8 mouse cellular contexts compared by ENCODE assay signal in the genomic region with DNA sequence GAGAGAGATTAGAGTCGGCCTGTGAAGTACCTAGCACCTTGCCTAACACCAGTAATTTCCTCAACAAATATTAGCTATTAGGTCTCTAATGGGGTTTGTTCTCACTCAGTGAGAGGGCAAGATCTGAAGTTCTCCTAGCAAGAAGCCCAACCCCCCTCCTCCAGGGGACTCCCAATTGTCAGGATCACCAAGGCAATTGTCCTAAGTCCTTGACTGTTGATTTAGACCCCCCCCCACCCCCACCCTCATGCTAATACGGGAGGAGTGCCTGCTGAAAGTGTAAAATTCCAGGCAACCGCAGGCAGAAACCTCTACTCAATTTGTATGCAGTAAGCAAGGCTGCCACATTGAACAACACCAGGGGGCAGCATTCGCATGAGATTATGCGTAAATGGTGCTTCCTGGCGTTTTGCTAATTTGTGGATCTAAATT.
A peak's percentile ranks its signal among the peaks of the same experiment; 100 is the strongest.
DNase-seq lines count a peak whose midpoint lies in the region; ATAC-seq lines count a peak whose summit lies in the region.

No protein-coding gene starts in this region.

- whole genome bisulfite sequencing in heart, embryonic 12.5 days: 7% methylated on average over 6 of the region's 6 CpGs
- 8% methylated on average over 6 of the region's 6 CpGs for WGBS in neural tube, embryonic 11.5 days
- WGBS in neural tube, embryonic 15.5 days: 7% methylated on average over 6 of the region's 6 CpGs
- WGBS in embryonic facial prominence, embryonic 10.5 days: 10% methylated on average over 6 of the region's 6 CpGs

- H3K4me2 ChIP-seq in heart, embryonic 12.5 days: no peak overlapping the region; the same call in 1 of the 2 replicates
- H3K4me2 ChIP-seq in neural tube, embryonic 11.5 days (ENCODE audit: low read depth): no peak overlapping the region
- H3K4me2 ChIP-seq in neural tube, embryonic 15.5 days: no peak overlapping the region

- peak; percentile 40 for DNase-seq in heart, adult 11 months
- peak; percentile 52 for DNase-seq in neural tube, embryonic 11.5 days (ENCODE audit: low spot score)
- peak; percentile 36 for DNase-seq in embryonic facial prominence, embryonic 10.5 days (ENCODE audit: low spot score)
- DNase-seq in right cerebral cortex, postnatal 4 days: peak; percentile 55
- no peak for DNase-seq in spleen, postnatal 14 days (ENCODE audit: low spot score in 2 of 2)

- no peak overlapping the region for H3K9ac ChIP-seq in heart, embryonic 12.5 days
- no peak overlapping the region for H3K9ac ChIP-seq in neural tube, embryonic 11.5 days (ENCODE audit: low read length)
- no peak overlapping the region for H3K9ac ChIP-seq in neural tube, embryonic 15.5 days (replicated peaks)

- H3K9me3 ChIP-seq in heart, embryonic 12.5 days (replicated peaks): no peaks in the 10 kb centered on the region
- no peaks in the 10 kb centered on the region for H3K9me3 ChIP-seq in neural tube, embryonic 11.5 days (ENCODE audit: control insufficient read depth, low read length)
- no peaks in the 10 kb centered on the region for H3K9me3 ChIP-seq in neural tube, embryonic 15.5 days (replicated peaks)
- no peaks in the 10 kb centered on the region for H3K9me3 ChIP-seq in embryonic facial prominence, embryonic 10.5 days

- no peak overlapping the region for H3K27ac ChIP-seq in heart, embryonic 12.5 days (ENCODE audit: poor library complexity, severe bottlenecking)
- no peak overlapping the region for H3K27ac ChIP-seq in neural tube, embryonic 11.5 days (ENCODE audit: low read depth, low read length)
- no peak overlapping the region for H3K27ac ChIP-seq in neural tube, embryonic 15.5 days (replicated peaks)
- no peak overlapping the region for H3K27ac ChIP-seq in embryonic facial prominence, embryonic 10.5 days (replicated peaks)

- no peaks in the 10 kb centered on the region for H3K36me3 ChIP-seq in heart, embryonic 12.5 days
- H3K36me3 ChIP-seq in neural tube, embryonic 11.5 days (ENCODE audit: control insufficient read depth, insufficient read depth, low read length): no peaks in the 10 kb centered on the region
- no peaks in the 10 kb centered on the region for H3K36me3 ChIP-seq in neural tube, embryonic 15.5 days
- no peaks in the 10 kb centered on the region for H3K36me3 ChIP-seq in embryonic facial prominence, embryonic 10.5 days (replicated peaks)

- no peak overlapping the region for H3K4me3 ChIP-seq in heart, embryonic 12.5 days
- H3K4me3 ChIP-seq in neural tube, embryonic 11.5 days (ENCODE audit: low read depth, low read length): no peak overlapping the region
- H3K4me3 ChIP-seq in neural tube, embryonic 15.5 days (replicated peaks): no peak overlapping the region
- no peak overlapping the region for H3K4me3 ChIP-seq in embryonic facial prominence, embryonic 10.5 days

- H3K4me1 ChIP-seq in heart, embryonic 12.5 days (replicated peaks): 0 out of 2 replicates have a peak, but pooled peaks cover 5% of the 10 kb centered on the region
- no peaks in the 10 kb centered on the region for H3K4me1 ChIP-seq in neural tube, embryonic 11.5 days (ENCODE audit: control insufficient read depth, insufficient read depth, low read length)
- no peaks in the 10 kb centered on the region for H3K4me1 ChIP-seq in neural tube, embryonic 15.5 days
- H3K4me1 ChIP-seq in embryonic facial prominence, embryonic 10.5 days: peaks cover 15% of the 10 kb centered on the region

- peaks cover 40% of the 10 kb centered on the region; the same call in 1 of the 2 replicates for H3K27me3 ChIP-seq in heart, embryonic 12.5 days (replicated peaks)
- peaks cover 2% of the 10 kb centered on the region; the same call in 1 of the 2 replicates for H3K27me3 ChIP-seq in neural tube, embryonic 11.5 days (ENCODE audit: control insufficient read depth, insufficient read depth, low read length)
- peaks cover 46% of the 10 kb centered on the region for H3K27me3 ChIP-seq in neural tube, embryonic 15.5 days (replicated peaks)
- H3K27me3 ChIP-seq in embryonic facial prominence, embryonic 10.5 days (replicated peaks; ENCODE audit: low read depth, poor library complexity, severe bottlenecking): peaks cover 82% of the 10 kb centered on the region

- ATAC-seq in heart, embryonic 12.5 days (ENCODE audit: insufficient number of reproducible peaks, low FRiP score): no peak
- ATAC-seq in neural tube, embryonic 11.5 days (ENCODE audit: insufficient read depth, low FRiP score, low TSS enrichment): no peak
- no peak for ATAC-seq in neural tube, embryonic 15.5 days (ENCODE audit: low FRiP score)
- ATAC-seq in monocyte, adult 5-6 weeks (replicated peaks; ENCODE audit: insufficient number of reproducible peaks, low FRiP score, low TSS enrichment, poor library complexity, severe bottlenecking): no peak

Comparison
In these comparisons a context has a peak if more than half of its experiments do, and no peak if none do; other contexts are left out.
1. DNase-seq: peak in heart, adult 11 months (single experiment), neural tube, embryonic 11.5 days (single experiment), embryonic facial prominence, embryonic 10.5 days (single experiment) and right cerebral cortex, postnatal 4 days (single experiment); none in spleen, postnatal 14 days (0 of 2).